Mouse (Mus musculus) cerebellum, adult 2 months (tissue): ENCODE data around the gene Comt.

ENCODE experiments used
- CTCF ChIP-seq: fragments of 200-500 bp; IDR thresholded peaks from 2 replicates; pipeline ENCODE4 v1.5.1; 2011; ENCODE audit warnings: low read depth, mild to moderate bottlenecking, control low read depth, low read length, moderate library complexity, borderline replicate concordance; ENCODE audit not compliant: insufficient read depth
- POLR2A ChIP-seq: fragments of 200-500 bp; IDR thresholded peaks from 2 replicates; pipeline ENCODE4 v1.6.1; 2011; ENCODE audit warnings: low read length, control low read depth, borderline replicate concordance; ENCODE audit not compliant: insufficient read depth

DNA sequence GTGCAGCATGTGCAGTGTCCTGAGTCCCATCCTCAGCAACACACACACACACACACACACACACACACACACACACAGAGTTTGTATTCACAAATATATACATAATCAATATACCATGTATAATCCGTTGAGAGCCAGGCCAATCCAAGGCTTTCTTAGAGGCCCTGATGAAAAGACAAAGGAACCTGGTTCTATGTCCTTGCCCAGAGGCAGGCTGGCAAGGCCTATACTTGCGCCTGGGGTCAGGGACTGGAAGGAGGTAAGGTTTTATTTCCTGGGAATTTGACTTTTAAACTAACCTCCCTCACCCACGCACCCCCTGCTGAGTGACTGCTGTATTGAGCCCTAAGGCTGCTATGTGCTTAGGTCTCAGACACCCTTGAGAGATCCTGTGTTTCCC lies 6.1 kb downstream of the Comt start:
- no peak for TF ChIP-seq CTCF
- TF ChIP-seq POLR2A: no peak
